Mouse (Mus musculus) adipocyte (in vitro differentiated cells): Measurements from ENCODE around the gene Sobp.

Experiments
- DNase-seq: peaks from one replicate; pipeline ENCODE4 v3.0.0-alpha.2; 2016; ENCODE audit warnings: low spot score

The Sobp gene

DNA sequence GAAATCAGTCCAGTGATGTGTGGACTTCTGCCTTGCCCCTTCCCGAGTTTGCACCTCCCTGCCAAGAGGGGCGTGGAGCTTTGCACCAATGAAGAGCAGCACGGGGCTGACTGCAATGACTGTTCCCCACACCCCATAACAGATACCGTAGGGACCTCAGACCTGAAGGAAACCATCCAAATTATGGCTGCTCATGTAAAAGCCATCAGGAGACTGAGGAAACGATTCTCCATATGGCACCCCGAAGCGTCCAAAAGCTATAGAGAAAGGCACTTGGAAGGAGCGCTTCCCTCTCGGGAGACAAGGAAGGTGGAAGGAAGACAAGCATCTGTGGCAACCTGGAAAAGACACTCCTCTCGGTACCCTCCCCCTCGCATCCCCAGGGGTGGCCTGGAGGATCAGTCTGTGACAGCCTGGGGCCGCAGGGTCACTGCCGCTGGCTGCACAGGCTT lies 180.0 kb downstream of the Sobp start:
- DNase-seq: no peak

DNA sequence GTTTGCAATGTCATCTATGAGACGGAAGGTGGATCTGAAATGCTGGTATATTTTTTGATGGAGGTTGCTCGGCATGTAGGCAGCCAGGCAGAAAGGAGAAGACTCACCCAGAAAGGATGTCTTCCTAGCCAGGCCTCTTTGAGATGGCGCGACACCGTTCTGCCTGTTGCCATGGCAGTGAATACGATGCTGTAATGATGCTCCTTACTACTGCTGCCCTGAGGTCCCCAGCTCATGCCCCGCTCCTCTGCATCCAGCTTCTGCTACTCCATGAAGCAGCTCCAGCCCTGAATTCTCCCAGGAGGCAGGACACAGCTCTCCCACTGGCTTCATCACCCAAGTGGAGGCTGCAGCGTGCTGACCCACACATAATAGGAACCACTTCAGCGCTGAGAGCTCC lies 183.3 kb downstream of the Sobp start:
- DNase-seq: no peak

- peak; percentile 46 for DNase-seq
Measured at GRCm38 (mm10) chr10:42989910-42990309, 184.4 kb downstream of the Sobp start.

DNA sequence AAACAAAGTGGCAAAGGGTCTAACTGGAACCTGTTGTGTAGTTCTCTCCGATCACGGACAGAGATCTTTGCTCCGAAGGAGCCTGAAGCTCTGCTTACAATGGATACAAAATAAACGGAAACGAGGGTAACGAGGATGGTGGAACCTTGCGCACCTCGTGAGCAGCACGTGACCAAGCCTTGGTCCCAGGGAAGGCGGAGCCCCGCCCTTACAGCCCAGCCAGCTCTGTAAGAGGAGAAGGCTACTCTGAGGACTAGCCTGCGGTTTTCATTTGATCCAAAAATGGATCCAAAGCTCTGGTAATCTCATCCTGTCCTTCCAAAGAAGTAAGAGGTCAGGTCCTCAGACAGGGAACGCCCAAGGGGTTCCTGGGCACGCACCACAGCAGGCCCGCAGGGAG lies 185.7 kb downstream of the Sobp start:
- DNase-seq: no peak

DNA sequence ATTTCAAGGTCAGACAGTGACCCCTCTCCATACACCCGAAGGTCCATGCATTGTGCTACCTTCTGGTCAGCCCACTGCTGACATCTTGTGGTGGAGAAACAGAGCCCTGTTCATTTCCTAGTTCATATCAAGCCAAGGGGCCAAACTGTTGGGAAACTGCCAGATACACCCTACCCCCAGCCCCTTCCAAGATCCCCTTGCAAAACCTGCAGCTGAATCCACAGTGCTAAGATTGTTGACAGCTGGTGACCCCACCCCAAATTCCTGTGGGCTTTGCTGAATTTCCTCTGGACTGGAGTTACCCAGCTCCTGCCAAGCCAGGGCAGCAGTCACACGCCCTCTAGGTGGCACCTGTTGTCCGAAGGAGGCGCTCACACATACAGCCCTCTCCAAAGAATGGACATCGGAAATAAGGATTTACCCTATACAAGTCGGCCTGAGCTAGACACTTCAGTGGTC lies 186.7 kb downstream of the Sobp start:
- peak; percentile 22 for DNase-seq

GRCm38 (mm10) chr10:42984886-42985285 lies 189.4 kb downstream of the Sobp start:
- no peak for DNase-seq

DNA sequence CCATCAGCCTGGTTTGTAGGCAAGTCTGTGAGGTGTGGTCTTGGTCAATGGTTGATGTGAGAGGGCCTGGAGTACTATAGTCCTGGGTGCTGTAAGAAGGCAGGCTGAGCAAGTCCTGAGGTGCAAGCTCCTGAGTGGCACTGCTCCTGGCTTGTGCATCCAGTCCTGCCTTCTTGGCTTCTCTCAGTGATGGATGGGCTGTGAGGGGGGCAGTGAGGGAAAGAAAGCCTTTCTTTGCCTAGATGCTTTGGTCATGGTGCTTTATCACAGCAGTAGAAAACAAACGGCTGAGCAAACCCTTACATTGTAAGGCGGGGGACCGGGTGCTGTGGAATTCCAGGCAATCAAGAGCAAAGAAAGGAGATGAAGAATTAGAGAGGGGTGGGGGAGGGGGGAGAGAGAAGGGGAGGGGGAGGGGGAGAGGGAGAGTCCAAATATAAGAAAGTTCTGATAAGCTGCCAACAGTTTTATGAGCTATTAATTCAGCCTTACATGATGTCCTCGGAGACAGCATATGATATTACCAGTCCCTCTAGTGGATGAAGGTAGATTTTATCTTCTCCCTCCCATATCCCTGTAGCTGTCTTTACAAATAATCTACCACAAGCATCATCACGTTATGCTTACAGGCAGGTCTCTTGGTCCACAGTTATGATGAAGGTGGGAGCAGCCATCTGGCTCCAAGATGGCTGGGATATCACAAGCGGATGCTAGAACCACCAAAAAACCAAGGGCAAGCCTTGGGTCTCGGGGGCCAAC lies 193.2 kb downstream of the Sobp start:
- DNase-seq: no peak

- no peak for DNase-seq
Measured at GRCm38 (mm10) chr10:42978346-42978745, 196.0 kb downstream of the Sobp start.

DNA sequence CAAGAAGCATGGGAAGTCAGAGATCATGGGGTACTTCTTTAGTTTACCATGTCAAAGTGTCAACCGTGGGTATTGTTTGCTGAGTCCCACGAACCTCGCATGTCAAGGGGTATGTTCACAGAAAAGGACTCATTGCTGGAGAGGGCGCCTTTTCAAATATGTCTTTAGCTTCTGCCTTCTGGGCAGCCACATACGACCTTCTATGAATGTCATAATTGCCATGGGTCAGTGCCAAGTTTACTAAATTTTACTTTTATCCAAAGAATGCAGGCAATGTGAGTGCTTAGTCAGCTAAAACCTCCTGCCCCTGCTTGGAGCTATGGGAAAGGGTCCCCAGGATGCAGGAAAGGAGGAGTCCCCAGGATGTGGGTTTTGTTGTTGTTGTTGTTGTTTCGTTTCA lies 197.8 kb downstream of the Sobp start:
- DNase-seq: no peak

DNA sequence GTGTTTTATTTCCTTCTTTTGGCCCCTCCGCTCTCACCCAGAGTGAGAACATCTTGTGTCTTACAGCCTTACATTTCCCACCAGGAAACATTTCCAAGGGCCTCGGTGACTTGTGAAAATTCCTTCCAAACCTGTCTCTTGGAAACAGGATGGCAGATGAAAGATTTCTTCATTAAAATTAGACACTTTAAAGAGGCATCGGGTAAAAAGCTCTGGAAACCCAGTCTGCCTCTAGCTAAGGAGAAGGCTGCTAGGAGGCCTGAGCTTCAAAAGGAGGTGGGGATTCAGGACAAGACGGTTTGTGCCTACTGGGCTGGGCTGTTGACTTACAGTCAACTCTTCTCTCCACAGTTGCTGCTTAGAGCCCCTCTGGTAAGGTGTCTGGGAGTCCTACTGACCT lies 200.8 kb downstream of the Sobp start:
- no peak for DNase-seq

GRCm38 (mm10) chr10:42972504-42973172 lies 201.7 kb downstream of the Sobp start:
- DNase-seq: no peak

- no peak for DNase-seq
Measured at GRCm38 (mm10) chr10:42968332-42968731, 206.0 kb downstream of the Sobp start.

- DNase-seq: no peak
Measured at GRCm38 (mm10) chr10:42963061-42963460, 211.3 kb downstream of the Sobp start.

DNA sequence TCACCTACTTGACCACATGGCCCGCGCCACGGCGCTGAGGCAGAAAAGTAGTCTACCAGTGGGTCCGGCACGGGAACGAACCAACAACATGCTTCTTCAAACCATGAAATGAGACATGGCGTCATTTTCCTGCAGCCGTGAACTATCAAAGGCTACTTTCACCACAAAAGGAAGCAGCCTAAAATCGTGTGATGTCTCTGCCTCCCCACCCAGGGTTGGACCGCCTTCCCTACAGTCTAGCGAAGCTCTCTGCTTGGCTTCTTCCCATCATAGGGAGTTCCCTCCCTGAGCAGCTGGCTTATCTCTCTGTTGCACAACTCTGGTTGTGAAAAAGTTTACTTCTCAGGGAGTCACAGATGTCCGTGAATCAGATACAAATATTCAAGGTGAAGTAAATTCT lies 211.7 kb downstream of the Sobp start:
- DNase-seq: no peak

DNA sequence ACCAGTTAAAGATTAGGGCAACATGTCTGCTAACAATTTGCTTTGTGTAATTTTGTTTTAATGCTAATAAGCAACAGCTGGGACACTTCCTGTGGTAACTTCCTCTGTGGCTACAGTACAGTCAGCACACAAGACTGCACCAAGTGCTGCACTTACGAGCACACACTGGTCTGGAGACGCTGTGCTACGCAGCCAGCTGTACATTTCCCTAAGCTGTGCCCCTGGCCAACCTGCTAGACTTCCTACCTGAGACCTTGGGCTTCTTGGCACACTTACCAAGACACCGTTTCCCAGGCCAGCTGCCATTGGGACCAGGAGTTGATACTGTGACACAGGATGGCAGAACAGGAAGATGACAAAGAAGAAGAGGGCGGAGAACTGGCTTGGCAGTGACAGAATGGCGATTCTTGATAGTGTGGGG lies 212.1 kb downstream of the Sobp start:
- no peak for DNase-seq

DNA sequence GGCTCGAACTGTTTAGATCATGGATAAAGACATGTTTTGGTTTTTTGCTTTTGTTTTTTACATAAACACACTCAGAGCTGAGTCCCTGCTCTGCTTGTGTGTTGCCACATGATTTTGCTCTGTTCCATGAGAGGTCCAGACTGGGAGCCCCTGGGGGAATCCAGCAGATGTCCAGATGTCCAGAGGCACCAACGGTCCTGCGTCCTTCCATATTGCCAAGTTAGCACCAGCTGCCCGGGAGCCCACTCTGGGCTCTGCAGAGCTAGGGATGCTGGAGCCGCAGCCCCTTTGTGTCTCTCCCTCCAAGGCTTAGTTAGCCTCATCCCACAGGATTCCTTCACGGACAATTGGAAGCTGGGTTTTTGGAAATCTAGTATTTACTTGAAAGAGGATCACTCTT lies 212.6 kb downstream of the Sobp start:
- DNase-seq: no peak

DNA sequence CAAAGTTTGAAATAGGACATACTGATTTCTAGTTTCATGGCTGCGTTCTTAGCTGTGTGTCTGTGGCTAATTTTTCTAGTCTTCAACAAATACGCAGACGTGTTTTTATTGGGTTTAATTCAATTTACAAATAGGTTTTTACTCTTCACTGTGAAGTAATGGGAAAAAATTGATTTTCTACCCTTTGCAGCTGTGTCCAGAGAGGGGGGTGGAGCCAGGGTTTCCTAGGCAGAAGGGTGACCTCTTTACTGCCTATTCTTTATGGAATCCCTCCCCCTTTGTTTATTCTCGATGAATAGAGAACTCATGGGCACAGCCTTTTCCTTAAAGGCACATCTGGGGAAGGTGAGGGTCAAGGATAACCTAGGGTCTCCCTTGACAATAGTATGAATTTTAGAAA lies 215.6 kb downstream of the Sobp start:
- no peak for DNase-seq

DNA sequence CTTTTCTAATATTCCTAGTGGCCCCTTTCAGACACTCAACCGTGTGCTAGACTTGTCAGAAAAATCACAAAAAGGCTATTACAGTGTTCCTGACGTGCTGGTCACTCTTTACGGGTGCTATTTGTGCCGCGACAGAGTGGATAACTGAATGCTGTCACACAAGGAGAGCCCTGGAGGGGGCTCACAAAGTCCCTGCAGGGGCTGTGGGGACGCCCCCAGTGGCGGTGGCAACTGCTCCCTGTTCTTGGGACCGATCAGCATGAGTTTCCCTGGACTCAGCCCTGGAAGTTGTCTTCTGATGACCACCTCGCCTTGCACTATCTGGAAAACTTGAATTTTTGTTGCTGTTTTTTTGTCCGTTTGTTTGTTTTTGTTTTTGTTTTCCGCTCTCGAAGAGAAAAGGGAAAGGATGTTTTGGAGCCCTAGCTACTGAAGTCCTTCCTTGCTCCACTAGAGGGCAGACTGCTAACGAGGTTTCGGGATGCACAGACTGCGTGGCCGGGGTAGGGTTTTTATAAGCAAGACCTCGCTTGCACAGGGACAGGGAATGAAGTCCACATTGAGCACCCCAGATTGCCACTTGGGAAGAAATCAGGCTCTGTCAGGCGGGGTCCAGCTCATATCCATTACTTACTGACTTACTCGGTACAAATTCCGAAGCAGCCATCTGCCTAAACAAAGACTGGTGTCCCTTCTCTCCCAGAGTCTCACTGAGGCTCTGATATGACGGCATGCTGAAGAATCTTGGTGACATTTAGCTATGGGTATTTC lies 216.3 kb downstream of the Sobp start:
- peak; percentile 71 for DNase-seq

- no peak for DNase-seq
Measured at GRCm38 (mm10) chr10:42955205-42955604, 219.1 kb downstream of the Sobp start.

DNA sequence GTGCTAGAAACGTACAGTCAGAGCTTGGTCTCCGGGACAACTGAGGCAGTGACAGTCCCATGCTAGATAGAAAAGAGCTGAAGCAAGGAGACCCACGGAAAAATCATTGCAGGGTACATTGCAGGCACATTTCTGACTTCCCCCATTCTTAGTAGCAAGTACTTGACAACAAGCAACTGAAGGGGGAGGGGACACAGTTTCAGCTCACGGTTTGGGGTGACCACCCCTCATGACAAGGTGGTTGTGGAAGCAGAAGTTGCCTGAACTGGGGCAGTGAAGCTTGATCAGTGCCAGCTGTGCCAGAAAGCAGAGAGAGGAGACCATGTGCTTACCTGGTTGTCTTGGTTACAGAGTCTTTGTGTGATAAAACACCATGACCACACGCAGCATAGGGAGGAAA lies 220.7 kb downstream of the Sobp start:
- DNase-seq: no peak
